Comparison of ENCODE assay signal across 7 mouse cellular contexts in the genomic region with DNA sequence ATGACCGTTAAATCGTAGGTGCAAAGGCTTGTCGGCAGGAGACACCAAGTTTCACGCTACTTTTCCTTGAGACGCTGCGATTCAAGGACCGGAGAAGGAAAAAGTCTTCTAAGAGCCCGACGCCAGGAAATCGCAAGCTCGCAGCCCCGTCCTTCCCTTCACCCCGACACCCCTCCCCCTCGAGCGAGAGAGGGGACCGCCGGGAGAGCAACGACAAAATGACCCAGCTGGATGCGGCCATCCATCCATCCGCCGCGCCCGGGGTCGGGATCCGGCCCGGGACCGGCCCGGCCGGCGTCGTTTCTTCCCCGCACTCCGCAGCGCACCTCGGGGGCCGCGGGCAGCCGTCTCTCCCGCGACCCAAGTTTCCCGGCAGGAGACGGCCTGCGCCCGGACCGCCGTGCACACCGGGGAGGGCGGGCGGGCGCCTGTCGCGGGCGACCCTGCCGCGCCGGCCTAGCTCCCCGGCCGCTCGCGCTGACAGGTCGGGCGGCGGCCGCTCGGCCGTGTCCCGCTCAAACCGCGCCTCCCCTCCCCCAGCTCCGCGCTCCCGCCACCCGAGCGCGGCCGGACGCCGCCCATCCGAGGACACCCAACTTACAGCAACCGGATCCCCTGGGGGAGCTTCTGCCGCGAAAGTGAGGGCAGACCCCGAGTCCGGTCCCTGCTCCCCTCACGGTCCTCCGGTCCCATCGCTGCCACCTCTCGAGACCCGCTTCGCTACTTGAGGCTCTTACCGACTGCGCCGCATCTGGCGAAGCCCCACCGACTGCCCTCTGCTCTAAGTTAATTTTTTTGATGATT. TPM values are rescaled to one million over a fixed set of nuclear protein-coding genes. Genes with fewer than 3 reads are reported as not detected.
DNase-seq lines count a peak whose midpoint lies in the region; ATAC-seq lines count a peak whose summit lies in the region.

No protein-coding gene starts in this region.

- peak overlapping the region; percentile 76 for H3K4me2 ChIP-seq in hindbrain, embryonic 15.5 days
- H3K4me2 ChIP-seq in limb, embryonic 13.5 days (replicated peaks), result peak overlapping the region; percentile 79
- H3K4me2 ChIP-seq in midbrain, embryonic 12.5 days (replicated peaks), result peak overlapping the region; percentile 72

- under 1% methylated on average over 81 of the region's 95 CpGs for whole genome bisulfite sequencing in hindbrain, embryonic 15.5 days
- under 1% methylated on average over 93 of the region's 95 CpGs for WGBS in limb, embryonic 13.5 days
- WGBS in midbrain, embryonic 12.5 days, result under 1% methylated on average over 71 of the region's 95 CpGs

- H3K27ac ChIP-seq in hindbrain, embryonic 15.5 days (replicated peaks), result peak overlapping the region; percentile 87
- peak overlapping the region; percentile 97 for H3K27ac ChIP-seq in limb, embryonic 13.5 days
- peak overlapping the region; percentile 94 for H3K27ac ChIP-seq in midbrain, embryonic 12.5 days (replicated peaks)

- H3K4me1 ChIP-seq in hindbrain, embryonic 15.5 days (replicated peaks), result 0 out of 2 replicates have a peak, but pooled peaks cover 11% of the 10 kb centered on the region
- H3K4me1 ChIP-seq in limb, embryonic 13.5 days, result peaks cover 17% of the 10 kb centered on the region
- H3K4me1 ChIP-seq in midbrain, embryonic 12.5 days, result peaks cover 6% of the 10 kb centered on the region

- no peaks in the 10 kb centered on the region for H3K9me3 ChIP-seq in hindbrain, embryonic 15.5 days
- no peaks in the 10 kb centered on the region for H3K9me3 ChIP-seq in limb, embryonic 13.5 days
- no peaks in the 10 kb centered on the region for H3K9me3 ChIP-seq in midbrain, embryonic 12.5 days

- H3K9ac ChIP-seq in hindbrain, embryonic 15.5 days, result peak overlapping the region; percentile 72
- peak overlapping the region; percentile 97 for H3K9ac ChIP-seq in limb, embryonic 13.5 days
- H3K9ac ChIP-seq in midbrain, embryonic 12.5 days (replicated peaks), result peak overlapping the region; percentile 96

- peak; percentile 15 for DNase-seq in T-cell, adult 2 months (ENCODE audit: low spot score)
- DNase-seq in cerebellum, adult 18-20 months, result peak; percentile 22 to 66
- DNase-seq in forelimb bud, embryonic 11.5 days (ENCODE audit: low read depth, low spot score), result peak; percentile 25
- DNase-seq in spleen, postnatal 14 days (ENCODE audit: low spot score in 2 of 2), result peak; percentile 44 to 60

- H3K36me3 ChIP-seq in hindbrain, embryonic 15.5 days, result no peaks in the 10 kb centered on the region
- H3K36me3 ChIP-seq in limb, embryonic 13.5 days, result no peaks in the 10 kb centered on the region
- H3K36me3 ChIP-seq in midbrain, embryonic 12.5 days, result no peaks in the 10 kb centered on the region

- H3K27me3 ChIP-seq in hindbrain, embryonic 15.5 days, result no peaks in the 10 kb centered on the region
- no peaks in the 10 kb centered on the region for H3K27me3 ChIP-seq in limb, embryonic 13.5 days
- no peaks in the 10 kb centered on the region for H3K27me3 ChIP-seq in midbrain, embryonic 12.5 days

- peak overlapping the region; percentile 88 for H3K4me3 ChIP-seq in hindbrain, embryonic 15.5 days
- H3K4me3 ChIP-seq in limb, embryonic 13.5 days, result peak overlapping the region; percentile 93
- H3K4me3 ChIP-seq in midbrain, embryonic 12.5 days, result peak overlapping the region; percentile 98

- peak; percentile 73 for ATAC-seq in hindbrain, embryonic 15.5 days (ENCODE audit: low FRiP score, low read depth)
- ATAC-seq in limb, embryonic 13.5 days (ENCODE audit: low FRiP score, low read depth), result peak; percentile 60
- peak; percentile 71 for ATAC-seq in midbrain, embryonic 12.5 days (ENCODE audit: low FRiP score, low read depth)

RNA-seq across cellular contexts. Expression of a gene that starts 40.8 kb away (rescaled TPM):
- 3.0 and 3.3 TPM in 2 replicates for polyA plus RNA-seq in hindbrain, embryonic 15.5 days (2015; fragmentation: Nextera tagmentation; extraction: Ambion mirVana)
- 1.2 and 1.7 TPM in 2 replicates for polyA plus RNA-seq in limb, embryonic 13.5 days (2015; fragmentation: Nextera tagmentation; extraction: Ambion mirVana)
- polyA plus RNA-seq in midbrain, embryonic 12.5 days (2016; fragmentation: Nextera tagmentation; extraction: Ambion mirVana), result 2.3 and 2.4 TPM in 2 replicates

RNA-seq across cellular contexts. Expression of a gene that starts 50.0 kb away (rescaled TPM):
- 39.8 and 41.7 TPM in 2 replicates for polyA plus RNA-seq in hindbrain, embryonic 15.5 days (2015; fragmentation: Nextera tagmentation; extraction: Ambion mirVana)
- polyA plus RNA-seq in limb, embryonic 13.5 days (2015; fragmentation: Nextera tagmentation; extraction: Ambion mirVana), result 28.6 and 28.8 TPM in 2 replicates
- polyA plus RNA-seq in midbrain, embryonic 12.5 days (2016; fragmentation: Nextera tagmentation; extraction: Ambion mirVana), result 35.5 and 38.9 TPM in 2 replicates

Comparison
In these comparisons a context has a peak if more than half of its experiments do, and no peak if none do; other contexts are left out.
1. Peak in every context shown above with its lines: DNase-seq, ATAC-seq, H3K4me3 ChIP-seq and H3K27ac ChIP-seq.